Mouse (Mus musculus): ENCODE data around the gene Pde6h. TPM values are rescaled to one million over a fixed set of nuclear protein-coding genes. Genes with fewer than 3 reads are reported as not detected.
"Not testable (repeated sequence)": the region's sequence is repeated elsewhere in the genome, so short reads cannot be mapped to it uniquely, and the experiment has no call there.

The Pde6h gene
- 0.05 and 0.09 TPM in 2 replicates for polyA plus RNA-seq (2015; fragmentation: Nextera tagmentation; extraction: Ambion mirVana)

GRCm38 (mm10) chr6:136923532-136923931 is at the start of gene Pde6h:
TSS of gene Pde6h (plus strand) at chr6:136923832.
- no peak for ATAC-seq

GRCm38 (mm10) chr6:136874599-136874998 is 49.0 kb upstream of the Pde6h start:
- no peak for ATAC-seq
- H3K4me3 ChIP-seq (ENCODE audit: low read length) = no peak overlapping the region
- H3K4me1 ChIP-seq (ENCODE audit: control insufficient read depth, insufficient read depth, low read depth, low read length) = no peaks in the 10 kb centered on the region; the same call in 1 of the 2 replicates
- no peaks in the 10 kb centered on the region for H3K9me3 ChIP-seq (ENCODE audit: control insufficient read depth, low read length)
- WGBS = 38% methylated on average over 8 of the region's 8 CpGs
- no peaks in the 10 kb centered on the region for H3K36me3 ChIP-seq (ENCODE audit: control insufficient read depth, insufficient read depth, low read length)
- no peak overlapping the region for H3K27ac ChIP-seq (ENCODE audit: low read depth, low read length)
- H3K9ac ChIP-seq (ENCODE audit: low read depth, low read length) = no peak overlapping the region
- peak overlapping the region; percentile 23 for H3K4me2 ChIP-seq (ENCODE audit: low read length)
- no peaks in the 10 kb centered on the region for H3K27me3 ChIP-seq (replicated peaks; ENCODE audit: control insufficient read depth, insufficient read depth, low read length)

More at GRCm38 (mm10) chr6:136923532-136923931, at the start of gene Pde6h:
- Histone ChIP-seq H3K4me2 (ENCODE audit: low read length) (no peak within 1 kb of the TSS), H3K36me3 (ENCODE audit: control insufficient read depth, insufficient read depth, low read length) (no peaks in the 10 kb centered on the region), H3K27ac (ENCODE audit: low read depth, low read length) (no peak within 1 kb of the TSS), H3K27me3 (replicated peaks; ENCODE audit: control insufficient read depth, insufficient read depth, low read length) (no peaks in the 10 kb centered on the region), H3K4me1 (ENCODE audit: control insufficient read depth, insufficient read depth, low read depth, low read length) (no peaks in the 10 kb centered on the region), H3K9me3 (ENCODE audit: control insufficient read depth, low read length) (no peaks in the 10 kb centered on the region), H3K4me3 (ENCODE audit: low read length) (no peak within 1 kb of the TSS), H3K9ac (ENCODE audit: low read depth, low read length) (no peak within 1 kb of the TSS)
- WGBS = 84% methylated on average over 8 of the region's 8 CpGs

GRCm38 (mm10) chr6:136875670-136876069 is 48.0 kb upstream of the Pde6h start, which contains the start of gene Mgp:
TSS of gene Mgp (minus strand) at chr6:136875823.
- 65% methylated on average over 9 of the region's 9 CpGs for WGBS
- Histone ChIP-seq H3K4me3 (ENCODE audit: low read length) (no peak within 1 kb of the TSS), H3K9me3 (ENCODE audit: control insufficient read depth, low read length) (no peaks in the 10 kb centered on the region), H3K27me3 (replicated peaks; ENCODE audit: control insufficient read depth, insufficient read depth, low read length) (no peaks in the 10 kb centered on the region), H3K36me3 (ENCODE audit: control insufficient read depth, insufficient read depth, low read length) (no peaks in the 10 kb centered on the region), H3K9ac (ENCODE audit: low read depth, low read length) (no peak within 1 kb of the TSS), H3K4me1 (ENCODE audit: control insufficient read depth, insufficient read depth, low read depth, low read length) (no peaks in the 10 kb centered on the region; the same call in 1 of the 2 replicates), H3K27ac (ENCODE audit: low read depth, low read length) (no peak within 1 kb of the TSS), H3K4me2 (ENCODE audit: low read length) (peak within 1 kb of the TSS; percentile 23)
- no peak for ATAC-seq

DNA sequence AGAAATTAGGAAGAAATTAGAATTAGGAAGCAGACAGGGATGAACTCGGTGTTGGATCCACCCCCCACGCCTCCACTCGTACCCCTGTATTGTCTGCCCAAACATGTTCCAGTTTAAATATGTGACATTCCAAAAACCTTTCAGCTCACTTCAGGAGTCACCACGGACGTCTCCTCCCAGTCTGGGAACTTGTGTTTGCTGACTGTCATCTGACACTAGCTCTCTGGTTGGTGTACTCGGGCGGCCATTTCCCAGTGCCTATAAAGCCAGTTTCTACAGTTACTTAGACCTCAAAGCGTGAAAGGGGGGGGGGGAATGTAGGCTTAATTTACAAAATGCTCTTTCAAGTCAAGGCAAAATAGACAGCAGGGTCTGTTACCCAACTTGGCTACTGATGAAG is 42.0 kb upstream of the Pde6h start:
- Histone ChIP-seq H3K4me2 (ENCODE audit: low read length) (no peak overlapping the region), H3K4me3 (ENCODE audit: low read length) (no peak overlapping the region), H3K27me3 (replicated peaks; ENCODE audit: control insufficient read depth, insufficient read depth, low read length) (no peaks in the 10 kb centered on the region), H3K27ac (ENCODE audit: low read depth, low read length) (no peak overlapping the region), H3K36me3 (ENCODE audit: control insufficient read depth, insufficient read depth, low read length) (no peaks in the 10 kb centered on the region), H3K9ac (ENCODE audit: low read depth, low read length) (no peak overlapping the region), H3K9me3 (ENCODE audit: control insufficient read depth, low read length) (no peaks in the 10 kb centered on the region), H3K4me1 (ENCODE audit: control insufficient read depth, insufficient read depth, low read depth, low read length) (no peaks in the 10 kb centered on the region)
- ATAC-seq = no peak
- 76% methylated on average over 8 of the region's 8 CpGs for WGBS

GRCm38 (mm10) chr6:136883431-136883915 is 40.2 kb upstream of the Pde6h start:
- H3K4me1 ChIP-seq (ENCODE audit: control insufficient read depth, insufficient read depth, low read depth, low read length) = no peaks in the 10 kb centered on the region
- no peak overlapping the region for H3K4me2 ChIP-seq (ENCODE audit: low read length)
- H3K4me3 ChIP-seq (ENCODE audit: low read length) = no peak overlapping the region
- H3K9me3 ChIP-seq (ENCODE audit: control insufficient read depth, low read length) = no peaks in the 10 kb centered on the region
- no peaks in the 10 kb centered on the region for H3K27me3 ChIP-seq (replicated peaks; ENCODE audit: control insufficient read depth, insufficient read depth, low read length)
- WGBS = 84% methylated on average over 3 of the region's 3 CpGs
- no peak overlapping the region for H3K9ac ChIP-seq (ENCODE audit: low read depth, low read length)
- H3K27ac ChIP-seq (ENCODE audit: low read depth, low read length) = no peak overlapping the region
- ATAC-seq = no peak
- no peaks in the 10 kb centered on the region for H3K36me3 ChIP-seq (ENCODE audit: control insufficient read depth, insufficient read depth, low read length)

- Histone ChIP-seq H3K27ac (ENCODE audit: low read depth, low read length) (no peak overlapping the region), H3K36me3 (ENCODE audit: control insufficient read depth, insufficient read depth, low read length) (no peaks in the 10 kb centered on the region), H3K9me3 (ENCODE audit: control insufficient read depth, low read length) (no peaks in the 10 kb centered on the region), H3K9ac (ENCODE audit: low read depth, low read length) (no peak overlapping the region), H3K4me2 (ENCODE audit: low read length) (no peak overlapping the region), H3K4me3 (ENCODE audit: low read length) (no peak overlapping the region), H3K27me3 (replicated peaks; ENCODE audit: control insufficient read depth, insufficient read depth, low read length) (no peaks in the 10 kb centered on the region), H3K4me1 (ENCODE audit: control insufficient read depth, insufficient read depth, low read depth, low read length) (no peaks in the 10 kb centered on the region)
- no peak for ATAC-seq
- WGBS = 85% methylated on average over 6 of the region's 6 CpGs
Observed at GRCm38 (mm10) chr6:136883961-136884360, 39.7 kb upstream of the Pde6h start.

- H3K4me2 ChIP-seq (ENCODE audit: low read length); ATAC-seq: not testable (repeated sequence)
- WGBS = 36% methylated on average over 1 of the region's 1 CpGs
Observed at GRCm38 (mm10) chr6:136884766-136885165, 38.9 kb upstream of the Pde6h start.

GRCm38 (mm10) chr6:136887854-136888253 is 35.8 kb upstream of the Pde6h start:
- H3K9ac ChIP-seq (ENCODE audit: low read depth, low read length) = no peak overlapping the region
- H3K27me3 ChIP-seq (replicated peaks; ENCODE audit: control insufficient read depth, insufficient read depth, low read length) = no peaks in the 10 kb centered on the region
- H3K4me2 ChIP-seq (ENCODE audit: low read length) = no peak overlapping the region
- H3K9me3 ChIP-seq (ENCODE audit: control insufficient read depth, low read length) = no peaks in the 10 kb centered on the region
- H3K27ac ChIP-seq (ENCODE audit: low read depth, low read length) = no peak overlapping the region
- no peaks in the 10 kb centered on the region for H3K4me1 ChIP-seq (ENCODE audit: control insufficient read depth, insufficient read depth, low read depth, low read length)
- H3K36me3 ChIP-seq (ENCODE audit: control insufficient read depth, insufficient read depth, low read length) = no peaks in the 10 kb centered on the region
- H3K4me3 ChIP-seq (ENCODE audit: low read length) = no peak overlapping the region
- no peak for ATAC-seq
- 74% methylated on average over 9 of the region's 9 CpGs for WGBS

More at GRCm38 (mm10) chr6:136884766-136885165, 38.9 kb upstream of the Pde6h start:
- not testable (repeated sequence) for H3K9me3 ChIP-seq (ENCODE audit: control insufficient read depth, low read length); H3K27me3 ChIP-seq (replicated peaks; ENCODE audit: control insufficient read depth, insufficient read depth, low read length); H3K27ac ChIP-seq (ENCODE audit: low read depth, low read length); H3K36me3 ChIP-seq (ENCODE audit: control insufficient read depth, insufficient read depth, low read length); H3K9ac ChIP-seq (ENCODE audit: low read depth, low read length); H3K4me1 ChIP-seq (ENCODE audit: control insufficient read depth, insufficient read depth, low read depth, low read length); H3K4me3 ChIP-seq (ENCODE audit: low read length)

- Histone ChIP-seq H3K9me3 (ENCODE audit: control insufficient read depth, low read length) (no peaks in the 10 kb centered on the region), H3K9ac (ENCODE audit: low read depth, low read length) (no peak overlapping the region), H3K4me1 (ENCODE audit: control insufficient read depth, insufficient read depth, low read depth, low read length) (no peaks in the 10 kb centered on the region), H3K27me3 (replicated peaks; ENCODE audit: control insufficient read depth, insufficient read depth, low read length) (no peaks in the 10 kb centered on the region), H3K36me3 (ENCODE audit: control insufficient read depth, insufficient read depth, low read length) (no peaks in the 10 kb centered on the region), H3K4me3 (ENCODE audit: low read length) (no peak overlapping the region), H3K4me2 (ENCODE audit: low read length) (no peak overlapping the region), H3K27ac (ENCODE audit: low read depth, low read length) (no peak overlapping the region)
- WGBS = 86% methylated on average over 6 of the region's 6 CpGs
- ATAC-seq = no peak
Observed at GRCm38 (mm10) chr6:136889067-136889466, 34.6 kb upstream of the Pde6h start.

DNA sequence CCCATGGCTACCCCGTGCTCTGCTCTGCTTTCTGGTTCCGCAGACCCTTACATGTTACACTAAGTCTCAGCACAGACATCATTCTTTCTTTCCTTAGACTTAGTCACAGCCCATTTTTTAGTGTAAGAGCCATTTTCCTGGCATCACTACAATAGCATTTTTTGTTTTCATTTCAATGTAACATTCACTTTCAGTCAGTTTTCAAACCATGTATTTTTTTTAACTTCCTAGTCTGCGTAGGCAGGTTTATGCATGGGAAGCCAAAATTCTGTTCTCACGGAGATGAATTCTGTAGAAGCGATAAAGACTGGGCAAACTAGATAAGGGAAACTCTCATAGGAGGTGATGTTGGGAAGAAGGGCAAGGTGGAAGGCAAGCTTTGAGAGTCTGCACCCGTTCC is 34.1 kb upstream of the Pde6h start:
- Histone ChIP-seq H3K36me3 (ENCODE audit: control insufficient read depth, insufficient read depth, low read length) (no peaks in the 10 kb centered on the region), H3K27ac (ENCODE audit: low read depth, low read length) (no peak overlapping the region), H3K9me3 (ENCODE audit: control insufficient read depth, low read length) (no peaks in the 10 kb centered on the region), H3K4me1 (ENCODE audit: control insufficient read depth, insufficient read depth, low read depth, low read length) (no peaks in the 10 kb centered on the region), H3K27me3 (replicated peaks; ENCODE audit: control insufficient read depth, insufficient read depth, low read length) (no peaks in the 10 kb centered on the region), H3K4me3 (ENCODE audit: low read length) (no peak overlapping the region), H3K4me2 (ENCODE audit: low read length) (no peak overlapping the region), H3K9ac (ENCODE audit: low read depth, low read length) (no peak overlapping the region)
- 93% methylated on average over 6 of the region's 6 CpGs for WGBS
- no peak for ATAC-seq

Measured in hindbrain, embryonic 16.5 days (tissue).